Mouse (Mus musculus): ENCODE results near the gene Luc7l3.

Luc7l3 gene
- long read RNA-seq, experiment 1, partial matches to known transcripts, result 48 of 50 reads
- long read RNA-seq, experiment 1, other reads (novel, unspliced or antisense), result 2 of 50 reads
- long read RNA-seq, experiment 2, partial matches to known transcripts, result 51 of 56 reads
- long read RNA-seq, experiment 2, other reads (novel, unspliced or antisense), result 5 of 56 reads

DNA sequence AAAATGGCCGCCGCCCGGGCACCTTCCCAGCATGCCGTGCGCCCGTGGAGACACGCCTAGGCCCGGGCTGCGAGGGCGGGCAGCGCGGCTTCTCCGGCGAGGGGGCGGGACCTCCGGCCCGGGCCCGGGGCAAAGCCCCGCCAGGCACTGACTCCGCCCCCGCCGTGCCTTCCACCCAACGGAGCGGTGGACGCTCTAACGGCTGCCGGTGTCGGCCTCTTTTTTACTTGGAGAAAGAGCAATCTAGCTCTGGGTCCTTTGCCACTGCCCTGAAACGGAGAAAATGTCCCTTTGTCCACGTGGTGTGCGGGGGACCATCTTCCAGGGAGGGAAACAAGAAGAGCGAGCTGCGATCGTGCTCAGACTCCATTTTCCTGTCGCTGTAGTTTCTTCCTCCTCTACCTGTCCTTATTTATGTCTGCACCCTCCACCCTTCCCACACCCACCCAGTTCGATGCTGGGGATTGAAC lies at the start of gene Luc7l3:
Luc7l3 (minus strand) TSS at position 58 of the 470 bp plus-strand sequence.
- intact Hi-C loops (cut with DNase I), result no loop called here

DNA sequence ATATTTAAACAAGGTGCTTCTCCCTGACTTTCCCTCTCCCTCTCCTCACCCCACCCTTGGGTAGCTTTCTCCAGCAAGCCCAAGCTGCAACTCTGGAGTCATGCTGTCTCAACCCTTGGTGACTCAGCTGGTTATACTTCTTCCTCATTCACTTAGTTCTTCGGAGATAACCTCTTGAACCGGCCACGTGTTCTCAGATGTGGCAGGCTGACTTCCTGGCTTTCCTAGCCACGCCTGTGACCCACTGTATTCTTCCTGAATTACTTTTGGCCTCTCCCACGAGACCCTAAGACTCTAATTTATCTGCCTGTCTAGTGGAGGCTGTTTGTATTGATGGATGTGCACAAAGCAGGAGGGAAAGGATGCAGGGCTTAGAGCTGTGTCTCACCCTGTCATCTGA lies 49.0 kb upstream of the Luc7l3 start:
- intact Hi-C loops (cut with DNase I), result no loop called here

DNA sequence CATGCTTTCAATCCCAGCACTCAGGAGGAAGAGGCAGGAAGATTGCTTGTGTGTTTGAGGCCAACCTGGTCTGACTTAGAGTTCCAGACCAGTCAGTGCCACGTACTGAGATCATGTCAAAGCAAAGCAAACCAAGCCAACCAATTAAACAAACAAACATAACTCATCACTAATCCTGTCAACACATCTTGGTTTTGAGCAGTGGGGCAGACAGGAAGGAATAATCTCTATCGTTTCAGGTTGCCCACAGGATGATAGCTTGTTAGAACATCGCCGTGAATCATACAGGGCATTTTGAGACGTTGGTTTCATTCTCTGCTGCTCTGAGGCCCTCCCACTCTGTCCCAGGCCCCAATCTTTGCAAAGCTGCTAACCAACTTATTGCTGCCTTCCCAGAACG lies 48.2 kb upstream of the Luc7l3 start:
- intact Hi-C loops (cut with DNase I), result no loop called here

DNA sequence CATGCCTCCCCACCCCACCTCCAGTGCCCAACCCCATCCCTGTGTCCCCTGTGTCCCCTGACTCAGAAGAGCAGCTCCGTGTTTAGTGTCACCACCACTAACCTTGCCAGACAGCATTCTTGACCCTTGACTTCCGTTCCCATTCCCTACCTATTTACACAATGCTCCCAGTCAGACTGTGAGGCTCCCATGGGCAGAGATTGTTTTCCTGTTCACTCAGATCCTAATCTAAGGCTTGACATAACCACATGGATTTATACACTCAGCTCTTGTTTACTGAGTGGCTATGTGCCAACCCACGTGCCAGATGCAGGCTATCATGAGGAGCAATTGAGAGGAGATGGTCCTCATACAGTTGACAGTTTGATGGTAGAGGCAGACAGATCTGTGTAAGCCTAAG lies 43.6 kb upstream of the Luc7l3 start:
- intact Hi-C loops (cut with DNase I), result no loop called here

DNA sequence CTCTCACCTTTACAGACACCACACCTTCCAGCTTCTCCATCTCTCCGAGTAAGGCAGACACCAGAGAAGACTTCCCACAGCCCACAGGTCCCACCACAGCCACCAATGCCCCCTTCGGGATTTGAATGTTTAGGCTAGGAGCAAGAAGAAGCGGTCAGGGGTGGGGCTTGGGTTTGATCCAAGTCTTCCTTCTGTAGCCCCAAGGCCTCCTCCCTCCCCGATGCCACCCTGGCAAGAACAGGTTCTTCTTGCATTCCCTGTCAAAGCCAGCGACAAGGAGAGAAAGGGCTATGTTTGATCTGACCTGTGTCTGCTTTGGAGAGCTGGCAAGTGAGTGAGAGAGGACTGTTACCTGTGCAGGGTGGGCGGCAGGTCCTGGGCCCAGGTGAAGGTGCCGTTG lies 41.9 kb upstream of the Luc7l3 start:
- intact Hi-C loops (cut with DNase I), result no loop called here

DNA sequence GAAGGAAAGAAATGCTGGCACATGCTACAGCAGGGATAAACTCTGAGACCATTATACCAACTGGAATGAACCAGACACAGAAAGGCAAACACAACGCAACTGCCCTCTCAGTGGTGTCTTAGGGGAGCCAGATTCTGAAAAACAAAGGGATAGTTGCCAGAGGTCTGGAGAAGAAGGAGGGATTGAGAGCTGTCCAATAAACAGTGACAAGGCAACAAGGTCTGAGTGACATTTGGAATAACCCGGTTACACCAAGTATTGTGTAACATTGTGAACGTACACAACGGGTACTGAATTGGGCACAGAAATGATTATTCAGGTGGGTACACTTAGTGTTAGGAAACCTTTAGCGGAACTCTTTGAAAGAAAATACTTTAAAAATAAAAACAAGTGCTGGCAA lies 40.3 kb upstream of the Luc7l3 start:
- intact Hi-C loops (cut with DNase I), result no loop called here

DNA sequence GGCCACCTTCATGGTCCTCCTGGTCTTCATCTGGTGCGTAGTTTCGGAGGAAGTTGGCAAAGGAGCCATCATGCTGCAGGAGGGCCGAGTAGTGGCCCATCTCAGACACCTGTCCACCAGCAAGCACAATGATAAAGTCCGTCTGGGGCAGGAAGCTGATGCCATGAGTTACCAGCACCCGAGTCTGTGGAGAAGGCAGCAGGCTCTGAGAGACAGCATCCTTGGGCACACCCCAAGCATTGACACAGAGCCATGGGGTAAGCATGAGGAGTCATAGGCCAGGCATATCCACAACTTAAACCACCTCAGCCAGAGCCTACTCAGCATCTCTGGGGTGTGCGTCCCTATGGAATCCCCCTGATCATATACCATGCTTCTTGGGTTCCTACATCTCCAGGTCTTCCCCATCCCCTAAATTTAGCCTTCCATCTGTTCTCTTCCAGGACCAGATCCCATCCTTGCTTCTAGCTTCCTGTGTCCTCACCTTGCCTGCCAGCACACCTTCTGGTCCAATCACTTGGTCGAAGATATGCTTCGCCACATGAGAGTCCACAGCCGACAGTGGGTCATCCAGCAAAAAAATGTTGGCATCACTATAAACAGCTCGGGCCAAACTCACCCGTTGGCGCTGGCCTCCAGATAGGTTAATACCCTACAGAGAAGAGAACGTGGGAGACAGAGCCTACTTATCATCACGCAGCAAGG lies 39.5 kb upstream of the Luc7l3 start:
- intact Hi-C loops (cut with DNase I), result no loop called here

DNA sequence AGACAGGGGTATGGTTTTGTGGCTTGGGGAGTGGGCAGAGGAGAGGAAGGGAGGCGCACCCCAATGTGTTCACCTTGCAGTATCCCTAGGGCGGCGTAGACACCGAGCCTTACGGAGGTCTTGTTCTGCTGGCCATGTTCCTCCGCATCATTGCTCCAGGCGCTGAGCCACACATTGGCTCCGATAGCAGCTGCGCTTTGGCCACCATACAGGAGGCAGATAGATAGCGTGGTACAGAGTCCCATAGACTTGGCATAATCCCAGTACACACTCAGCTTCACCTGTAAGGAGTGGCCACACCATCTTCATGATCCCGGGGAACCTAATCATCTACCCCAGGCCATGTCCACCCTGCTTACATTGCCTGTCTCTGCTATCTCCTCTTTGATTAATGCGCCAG lies 37.4 kb upstream of the Luc7l3 start:
- intact Hi-C loops (cut with DNase I), result no loop called here

DNA sequence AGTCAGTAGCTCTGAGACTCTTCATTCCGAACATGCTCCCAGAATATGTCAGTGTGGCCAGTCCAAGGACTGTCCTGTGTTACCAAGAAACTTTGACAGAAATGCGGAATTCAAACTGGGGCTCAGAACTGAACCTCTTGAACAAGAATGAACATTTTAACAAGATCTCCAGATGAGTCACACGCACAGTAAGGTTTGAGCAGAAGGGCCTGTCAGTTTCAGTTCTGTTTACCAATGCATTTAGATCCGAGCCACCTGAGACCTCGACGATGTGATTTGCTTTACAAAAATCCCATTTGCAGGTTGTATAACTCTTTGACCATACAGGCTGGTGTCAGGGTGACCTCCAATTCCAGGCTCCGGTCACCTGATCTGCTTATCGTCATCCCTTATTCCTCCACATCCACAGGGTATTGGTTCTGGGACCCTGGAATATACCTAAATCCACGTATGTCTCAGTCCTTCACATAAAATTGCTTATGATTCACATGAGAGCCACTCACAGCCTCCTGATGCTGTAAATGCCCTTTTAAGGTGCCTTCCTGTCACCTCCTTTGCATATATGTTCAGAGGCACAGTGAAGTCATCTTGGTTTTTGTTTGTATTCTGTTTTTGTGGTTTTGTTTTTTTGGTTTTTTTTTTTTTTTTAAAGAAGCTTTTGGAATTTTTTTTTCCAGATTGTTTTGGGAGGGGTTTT lies 33.9 kb upstream of the Luc7l3 start:
- intact Hi-C loops (cut with DNase I), result no loop called here

DNA sequence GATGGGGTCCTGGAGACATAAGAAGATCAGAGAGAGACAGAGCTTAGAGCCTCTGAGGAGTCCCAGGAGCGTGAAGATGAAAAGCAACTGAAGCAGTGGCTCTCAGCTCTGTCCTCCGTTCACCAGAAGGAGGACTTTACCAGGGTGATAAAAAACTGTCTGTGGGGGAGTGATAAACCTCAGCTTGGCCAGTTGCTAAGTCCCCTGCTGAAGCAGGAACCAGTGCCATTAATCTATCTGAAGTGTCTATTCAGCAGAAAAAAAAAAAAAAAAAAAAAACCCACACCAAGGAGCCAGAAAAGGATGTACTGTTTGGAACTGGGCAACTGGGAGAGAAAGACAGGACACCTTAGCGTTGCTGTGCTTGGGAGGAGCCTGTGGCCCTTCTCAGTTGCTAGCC lies 29.3 kb upstream of the Luc7l3 start:
- intact Hi-C loops (cut with DNase I), result no loop called here

DNA sequence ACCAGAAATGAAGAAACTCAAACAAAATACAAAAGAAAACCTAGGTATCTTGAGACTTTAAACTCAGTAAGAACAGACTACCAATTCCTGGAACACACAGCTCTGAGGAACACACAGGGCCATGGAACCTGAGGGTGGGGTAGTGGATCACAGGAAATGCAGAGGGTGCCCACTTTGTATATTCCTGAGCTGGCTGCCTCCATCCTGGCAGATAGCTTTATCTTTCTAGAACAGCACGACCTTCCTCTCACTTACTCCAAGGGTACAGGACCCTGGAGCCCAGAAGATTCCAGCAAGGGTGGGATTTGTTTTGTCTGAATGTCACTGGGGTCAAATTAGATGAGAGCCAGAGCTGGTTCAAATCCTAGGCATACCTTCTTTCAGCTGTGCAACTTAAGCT lies 28.5 kb upstream of the Luc7l3 start:
- intact Hi-C loops (cut with DNase I), result no loop called here

DNA sequence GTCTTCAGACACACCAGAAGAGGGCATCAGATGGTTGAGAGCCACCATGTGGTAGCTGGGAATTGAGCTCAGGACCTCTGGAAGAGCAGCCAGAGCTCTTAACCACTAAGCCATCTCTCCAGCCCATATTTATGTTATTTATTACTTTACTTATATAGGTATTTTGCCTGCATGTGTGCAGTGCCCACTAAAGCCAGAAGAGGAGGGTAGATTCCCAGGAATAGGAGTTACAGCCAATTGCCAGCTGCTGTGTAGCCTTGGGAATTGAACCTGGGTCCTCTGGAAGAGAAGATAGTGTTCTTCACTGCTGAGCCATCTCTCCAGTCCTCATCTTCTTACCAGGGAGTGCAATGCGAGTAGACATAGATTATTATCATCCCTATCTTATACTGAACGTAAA lies 28.1 kb upstream of the Luc7l3 start:
- intact Hi-C loops (cut with DNase I), result no loop called here

DNA sequence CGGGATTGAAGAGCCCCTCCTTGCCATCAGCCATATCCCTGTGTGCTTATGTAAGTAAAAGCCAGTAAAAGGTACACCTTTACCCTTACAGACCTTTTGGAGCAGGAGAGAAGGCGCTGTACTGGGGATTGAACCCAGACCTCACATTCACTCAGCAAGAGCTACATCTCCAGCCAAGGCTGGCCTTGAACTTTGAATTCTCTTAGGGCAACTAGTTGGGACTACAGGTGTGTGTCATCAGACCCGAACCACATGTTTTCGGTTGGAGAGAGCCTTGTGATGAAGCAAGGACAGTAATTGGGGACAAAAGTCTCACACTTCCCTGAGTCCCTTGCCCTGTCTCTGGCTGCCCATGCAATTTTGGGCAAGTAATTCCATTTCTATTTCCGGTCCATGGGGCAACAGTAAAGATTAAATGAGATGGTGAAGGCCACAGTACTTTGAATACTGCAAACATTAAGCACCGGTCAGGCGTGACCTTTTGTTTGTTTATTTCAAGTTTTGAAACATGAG lies 25.3 kb upstream of the Luc7l3 start:
- intact Hi-C loops (cut with DNase I), result no loop called here

DNA sequence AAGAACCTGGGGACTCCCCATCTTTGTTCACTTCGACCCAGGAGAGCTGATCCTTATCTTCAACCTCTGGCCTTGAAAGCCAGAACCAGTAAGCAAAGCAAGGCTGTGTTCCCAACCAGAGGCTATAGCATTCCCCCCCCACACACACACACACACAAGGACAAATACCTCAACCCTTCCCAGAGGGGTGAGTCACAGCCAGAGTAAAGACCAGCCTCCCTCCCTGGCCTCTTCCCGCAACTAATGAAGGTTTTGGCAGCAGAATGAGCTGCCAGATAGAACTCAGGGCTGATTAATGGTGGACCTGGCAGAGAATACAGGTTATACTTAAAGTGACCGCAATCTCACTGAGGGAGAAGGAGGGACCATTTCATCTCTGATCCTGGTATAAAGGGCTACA lies 24.8 kb upstream of the Luc7l3 start:
- intact Hi-C loops (cut with DNase I), result no loop called here

DNA sequence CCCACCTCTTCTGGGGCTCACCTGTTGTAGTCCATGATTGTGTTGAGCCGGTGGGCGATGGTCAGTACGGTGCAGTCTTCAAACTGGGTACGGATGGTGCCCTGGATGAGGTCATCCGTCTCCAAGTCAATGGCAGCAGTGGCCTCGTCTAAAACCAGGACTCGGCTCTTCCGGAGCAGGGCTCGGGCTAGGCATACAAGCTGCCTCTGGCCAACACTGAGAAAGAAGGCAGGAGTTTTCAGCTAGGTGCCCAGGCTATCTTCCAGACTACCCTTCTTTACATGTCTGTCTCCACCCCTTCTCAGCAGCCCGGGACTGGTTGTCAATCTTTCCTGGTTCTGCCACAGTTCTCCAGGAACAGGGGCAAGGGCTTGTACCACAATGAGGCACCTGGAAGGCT lies 24.1 kb upstream of the Luc7l3 start:
- intact Hi-C loops (cut with DNase I), result no loop called here

DNA sequence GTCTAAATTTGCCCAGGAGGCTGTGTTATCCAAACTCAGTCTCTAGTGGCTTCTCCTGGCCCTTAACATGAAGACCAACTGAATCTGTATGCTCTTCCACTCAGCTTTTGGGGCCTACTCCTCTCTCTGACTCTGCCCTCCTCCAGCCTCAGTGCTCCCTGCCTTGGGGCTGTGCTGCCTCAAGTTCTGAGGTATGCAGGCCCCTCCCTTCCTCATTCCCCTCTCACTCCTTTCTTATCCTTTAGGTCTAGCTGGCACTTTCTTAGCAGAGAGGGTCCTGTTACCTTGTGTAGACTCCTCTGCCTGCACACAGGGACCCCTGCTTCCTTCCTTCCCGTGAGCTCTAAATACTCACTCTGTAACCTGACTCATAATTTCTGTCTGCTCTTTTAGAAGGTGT lies 22.7 kb upstream of the Luc7l3 start:
- intact Hi-C loops (cut with DNase I), result loop anchor here (5.0 kb wide), 2 partner anchors 143 to 203 kb away; partner anchors contain the start of genes Rsad1 and Spata20

DNA sequence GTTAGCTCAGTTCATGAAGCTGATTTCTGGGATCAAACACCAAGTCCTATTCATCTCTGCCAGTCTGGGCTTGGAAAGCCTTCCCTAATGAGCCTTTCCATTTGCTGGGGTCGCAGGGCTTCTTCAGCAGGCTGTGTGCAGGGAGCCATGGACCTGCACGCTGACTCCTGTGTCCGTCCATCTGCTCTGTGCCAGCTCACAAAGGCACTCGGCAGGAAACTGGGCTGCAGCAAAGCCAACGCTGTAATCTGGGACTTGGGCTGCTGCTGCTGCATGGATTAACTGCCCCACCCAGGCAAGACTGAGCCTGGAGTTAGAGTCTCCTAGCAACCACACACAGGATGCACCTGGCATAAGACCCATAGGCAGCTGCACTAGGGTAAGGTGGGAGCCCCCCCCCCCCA lies 22.2 kb upstream of the Luc7l3 start:
- intact Hi-C loops (cut with DNase I), result loop anchor here (5.0 kb wide), 2 partner anchors 143 to 203 kb away; partner anchors contain the start of genes Rsad1 and Spata20

DNA sequence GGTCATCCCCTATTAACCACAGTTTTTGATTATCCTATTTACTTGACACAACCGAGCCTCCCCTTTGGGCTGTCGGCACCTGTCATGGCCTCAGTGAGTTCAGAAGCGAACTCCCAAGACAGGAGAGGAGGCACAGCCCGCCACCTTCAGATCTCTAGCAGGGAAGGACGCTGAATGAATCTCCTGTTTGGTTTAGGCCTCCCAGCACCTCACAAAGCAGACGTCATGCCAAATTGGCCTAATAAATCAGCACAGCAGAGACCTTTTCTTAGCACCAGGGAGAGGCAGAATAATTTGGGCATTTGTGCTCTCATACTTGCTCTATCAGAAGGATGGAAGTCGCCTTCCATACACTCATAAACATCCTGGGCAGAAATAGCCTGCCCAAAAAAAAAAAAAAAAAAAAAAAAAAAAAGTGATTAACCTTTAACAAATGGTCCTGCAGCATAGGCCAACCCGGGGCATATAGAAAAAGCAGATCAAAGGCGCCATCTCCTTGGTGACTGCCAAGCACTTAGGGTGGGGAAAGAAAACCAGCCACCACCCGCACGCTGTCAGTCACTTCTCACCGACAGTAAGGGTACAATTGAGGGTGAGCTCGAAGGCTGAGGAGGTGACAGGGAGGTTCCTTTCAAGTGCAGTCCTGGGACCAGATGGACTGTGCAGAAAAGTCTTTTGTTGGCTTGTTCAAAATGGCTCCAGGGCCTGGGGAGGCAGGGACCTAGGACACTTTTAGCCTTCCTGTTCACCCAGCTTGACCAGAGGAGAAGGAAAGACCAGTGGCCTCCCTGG lies 20.5 kb upstream of the Luc7l3 start:
- intact Hi-C loops (cut with DNase I), result loop anchor here (5.0 kb wide), 2 partner anchors 145 to 205 kb away; partner anchors contain the start of genes Rsad1 and Spata20

DNA sequence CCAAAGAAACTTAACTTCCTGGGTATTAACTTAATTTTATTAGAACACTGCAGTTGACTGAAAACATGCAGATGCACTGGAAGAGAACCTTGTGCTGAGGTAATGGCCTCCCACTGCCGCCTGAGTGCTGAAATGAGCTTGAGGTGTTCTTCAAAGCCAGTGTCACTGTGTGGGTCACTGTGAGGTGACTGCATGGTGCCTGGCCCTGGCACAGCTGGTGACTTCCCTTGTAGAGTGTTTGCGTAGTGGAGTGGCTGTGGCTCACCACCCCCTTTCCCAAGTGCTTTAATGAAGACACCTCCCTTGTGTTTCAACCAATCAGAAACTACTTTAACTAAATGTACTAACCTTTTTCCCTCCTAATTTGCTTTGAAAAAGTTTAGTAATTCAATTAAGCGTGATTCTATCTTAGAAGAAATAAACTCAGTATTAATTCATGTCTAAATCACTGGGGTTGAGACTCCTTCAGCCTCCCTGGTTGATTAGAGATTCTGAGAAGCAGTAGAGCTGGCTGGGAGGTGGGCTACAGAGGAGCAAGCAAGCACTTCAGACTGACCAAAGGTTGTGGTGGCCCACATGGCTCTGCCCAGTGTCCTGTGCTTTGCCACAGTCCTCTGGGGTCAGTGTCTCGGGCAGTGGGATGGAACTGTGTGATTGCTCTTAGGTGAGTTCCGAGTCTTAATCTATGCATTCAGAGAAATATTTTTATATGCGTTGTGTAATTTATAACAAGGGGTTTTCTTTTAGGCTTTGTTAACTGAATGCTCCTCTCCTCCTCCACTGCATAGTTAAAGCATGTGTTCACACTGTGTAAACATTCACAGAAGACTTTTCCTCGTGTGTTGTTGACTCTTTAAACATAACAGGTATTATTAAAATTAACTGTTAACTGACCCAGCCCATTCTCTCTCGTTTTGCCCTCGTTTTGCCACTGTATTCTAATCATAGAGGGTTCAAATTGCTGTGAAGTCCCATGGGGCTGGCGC lies 19.5 kb upstream of the Luc7l3 start:
- intact Hi-C loops (cut with DNase I), result loop anchor here (2.0 to 5.0 kb wide), 3 partner anchors 64 to 206 kb away; partner anchors contain the start of genes Rsad1 and Spata20
